23 mouse cellular contexts compared by ENCODE assay signal in the genomic region with DNA sequence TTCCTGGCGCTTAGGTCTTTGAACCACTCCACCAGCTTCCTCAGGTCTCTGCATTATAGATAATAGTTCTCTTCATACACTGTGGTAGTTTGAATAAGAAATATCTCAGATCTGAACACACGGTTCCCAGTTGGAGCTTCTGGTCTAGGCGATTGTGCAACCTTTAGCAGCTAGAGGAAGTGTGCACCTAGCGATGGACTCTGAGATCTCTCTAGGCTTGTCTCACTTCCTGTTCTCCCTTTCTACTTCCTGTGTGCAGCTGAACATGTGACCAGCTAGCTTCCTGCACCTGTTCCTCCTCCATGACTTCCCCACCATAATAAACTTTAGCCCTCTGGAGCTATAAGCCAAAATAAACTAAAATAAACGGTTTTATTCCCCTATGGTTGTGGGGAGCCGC.
"Had no signal": no experiment of that assay in that cellular context is flagged by ENCODE, and none has a peak within 500 bp of the region (broad histone marks: within the 10 kb centered on the region; RNA-seq: fewer than 3 reads in every experiment).

No protein-coding gene starts in this region.

- DNase-seq: liver, postnatal 0 days; lung, adult 2 months; lung, postnatal 14 days; lung, postnatal 36 days; retina, postnatal 1 day; right cerebral cortex, adult 18-20 months; right cerebral cortex, postnatal 25 days; right cerebral cortex, postnatal 4 days; spleen, adult 18-20 months; thymus, adult 2 months; thymus, postnatal 25 days; thymus, postnatal 4 days had no signal

- ATAC-seq: liver, postnatal 0 days; lung, postnatal 0 days; midbrain, embryonic 13.5 days; midbrain, embryonic 15.5 days had no signal

- H3K4me3 ChIP-seq: liver, embryonic 15.5 days; lung, embryonic 15.5 days; megakaryocyte, embryonic 14.5 days; midbrain, embryonic 13.5 days; midbrain, embryonic 15.5 days; neural tube, embryonic 12.5 days; stomach, embryonic 15.5 days had no signal

- H3K27me3 ChIP-seq: liver, embryonic 15.5 days; lung, embryonic 15.5 days; megakaryocyte, embryonic 14.5 days; midbrain, embryonic 13.5 days; midbrain, embryonic 15.5 days; neural tube, embryonic 12.5 days; stomach, embryonic 15.5 days had no signal

- H3K36me3 ChIP-seq: liver, embryonic 15.5 days; lung, embryonic 15.5 days; midbrain, embryonic 13.5 days; midbrain, embryonic 15.5 days; neural tube, embryonic 12.5 days; stomach, embryonic 15.5 days had no signal

- H3K4me1 ChIP-seq: liver, embryonic 15.5 days; lung, embryonic 15.5 days; megakaryocyte, embryonic 14.5 days; midbrain, embryonic 13.5 days; midbrain, embryonic 15.5 days; neural tube, embryonic 12.5 days; stomach, embryonic 15.5 days had no signal

- H3K9me3 ChIP-seq: liver, embryonic 15.5 days; lung, embryonic 15.5 days; midbrain, embryonic 15.5 days; neural tube, embryonic 12.5 days; stomach, embryonic 15.5 days had no signal

- H3K9ac ChIP-seq: liver, embryonic 15.5 days; liver, postnatal 0 days; lung, embryonic 15.5 days; midbrain, embryonic 13.5 days; midbrain, embryonic 15.5 days; neural tube, embryonic 12.5 days; stomach, embryonic 15.5 days had no signal

- H3K4me2 ChIP-seq: liver, embryonic 15.5 days; lung, embryonic 15.5 days; midbrain, embryonic 11.5 days; midbrain, embryonic 13.5 days; midbrain, embryonic 15.5 days; neural tube, embryonic 12.5 days; stomach, embryonic 15.5 days had no signal

- H3K27ac ChIP-seq: liver, embryonic 15.5 days; lung, embryonic 15.5 days; macrophage; midbrain, embryonic 13.5 days; midbrain, embryonic 15.5 days; neural tube, embryonic 12.5 days; stomach, embryonic 15.5 days; stomach, postnatal 0 days had no signal
